Mouse (Mus musculus) bone marrow, adult 2 months (tissue): ENCODE measurements at regions not wholly inside any gene's neighbourhood (a gene's known extent, or its start where the extent isn't known, plus 50 kb on each side); places are given as distances from the start of the nearest gene placed in this dataset.

ENCODE experiments used
- H3K27ac ChIP-seq: fragments of 200-500 bp; 2 replicates; pipeline ENCODE4 v1.5.1; 2012; ENCODE audit warnings: low read depth, mild to moderate bottlenecking, control low read depth, inconsistent platforms, low read length; ENCODE audit not compliant: control insufficient read depth, poor library complexity, insufficient read depth
- H3K4me1 ChIP-seq: fragments of 200-500 bp; 2 replicates; pipeline ENCODE4 v1.6.1; 2011; ENCODE audit warnings: low read length; ENCODE audit not compliant: control insufficient read depth, insufficient read depth
- H3K4me3 ChIP-seq: fragments of 200-500 bp; replicated peaks from 2 replicates; pipeline ENCODE3; 2011; ENCODE audit warnings: mild to moderate bottlenecking, low read depth, low read length, control low read depth; ENCODE audit not compliant: control insufficient read depth
- CTCF ChIP-seq: fragments of 200-500 bp; IDR thresholded peaks from 2 replicates; pipeline ENCODE4 v1.5.1; 2011; ENCODE audit warnings: low read length, control low read depth; ENCODE audit not compliant: control insufficient read depth, insufficient read depth
- POLR2A ChIP-seq: fragments of 200-500 bp; IDR thresholded peaks from 2 replicates; pipeline ENCODE4 v1.6.1; 2011; ENCODE audit warnings: low read depth, mild to moderate bottlenecking, control low read depth, low read length, borderline replicate concordance; ENCODE audit not compliant: control insufficient read depth
- WGBS: fragments of 180-500 bp; shearing (Covaris S2); methylation state at CpG from one replicate; pipeline ENCODE4 v1.1.7; 2018; 5-methylcytosine and 5-hydroxymethylcytosine counted together

DNA sequence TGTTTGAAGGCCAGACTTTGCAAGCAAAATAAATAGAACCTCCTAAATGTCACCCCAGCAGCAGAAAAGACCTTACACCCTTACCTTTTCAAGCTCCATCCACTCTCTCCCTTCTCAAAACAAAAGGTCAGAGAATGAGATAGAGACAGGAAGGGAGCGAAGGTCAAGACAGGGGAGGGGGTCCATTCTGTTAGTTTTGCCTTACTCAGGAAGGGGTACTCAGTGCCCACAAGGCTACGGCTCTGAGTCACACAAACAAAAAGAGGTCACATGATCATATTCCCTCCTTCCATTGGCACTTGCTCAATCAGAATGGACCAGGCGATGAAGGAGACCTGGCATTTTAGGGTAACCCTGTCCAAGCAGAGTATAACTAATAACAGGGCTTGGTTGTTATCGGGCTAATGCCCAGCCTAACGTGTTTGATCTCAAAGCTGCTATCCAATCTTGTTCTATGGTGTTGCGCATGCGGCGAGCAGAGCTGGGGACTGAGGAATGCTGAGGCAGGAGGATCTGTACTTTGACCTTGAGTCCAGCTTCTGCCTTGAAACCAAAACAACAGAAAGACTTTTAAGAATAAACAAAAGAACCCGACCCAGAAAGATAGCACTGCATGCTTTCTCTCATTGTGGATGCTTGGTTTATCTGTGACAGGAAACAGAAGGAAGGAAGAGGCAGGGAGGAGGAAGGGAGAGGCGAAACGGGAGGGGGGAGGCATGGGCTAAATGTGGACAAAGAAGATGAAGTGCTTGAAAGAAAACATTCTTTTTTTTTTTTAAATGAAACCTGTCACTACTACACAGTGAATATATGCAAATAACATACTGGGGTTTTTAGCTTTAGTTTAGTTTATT is 184.5 kb downstream of the Ankrd50 start:
- WGBS: 56% methylated on average over 11 of the region's 11 CpGs
- TF ChIP-seq CTCF (no peak), POLR2A (no peak)
- Histone ChIP-seq H3K4me1 (no peaks in the 10 kb centered on the region; the same call in 1 of the 2 replicates), H3K27ac (no peak overlapping the region), H3K4me3 (no peak overlapping the region)

DNA sequence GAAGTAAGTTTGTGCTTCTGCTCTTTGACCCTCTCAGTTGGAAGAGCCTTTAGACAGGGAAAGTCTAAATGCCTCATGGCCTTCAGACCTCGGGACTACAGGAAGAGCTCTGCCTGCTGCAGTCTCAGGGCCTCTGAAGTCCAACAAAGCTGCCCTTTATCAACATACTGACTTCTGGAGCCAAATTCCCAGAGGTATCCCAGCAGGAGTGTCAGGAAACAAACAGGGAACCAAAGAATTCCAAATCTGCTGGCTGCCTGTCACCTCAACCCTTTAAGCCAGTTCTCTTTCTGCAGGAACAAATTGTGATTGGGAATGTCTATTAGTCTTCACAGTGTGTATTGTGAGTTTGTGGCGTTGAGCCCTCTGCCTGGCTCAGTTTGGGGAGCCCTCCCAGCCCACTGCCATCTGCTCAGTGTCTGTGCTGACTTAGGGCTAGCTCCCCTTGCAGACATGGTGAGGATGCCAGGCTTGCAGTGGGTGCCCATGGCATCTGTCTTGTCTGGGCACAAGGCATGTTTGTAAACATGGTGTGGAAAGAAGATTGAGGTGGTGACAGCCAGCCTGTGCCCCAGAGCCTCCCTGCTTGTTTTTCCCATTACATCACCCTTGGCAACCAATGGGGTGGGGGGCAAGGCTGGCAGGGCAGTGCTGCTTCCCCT is 185.3 kb downstream of the Ankrd50 start:
- TF ChIP-seq POLR2A (no peak), CTCF (no peak)
- Histone ChIP-seq H3K27ac (no peak overlapping the region), H3K4me1 (no peaks in the 10 kb centered on the region; the same call in 1 of the 2 replicates), H3K4me3 (no peak overlapping the region)
- WGBS: 60% methylated on average over 2 of the region's 2 CpGs

DNA sequence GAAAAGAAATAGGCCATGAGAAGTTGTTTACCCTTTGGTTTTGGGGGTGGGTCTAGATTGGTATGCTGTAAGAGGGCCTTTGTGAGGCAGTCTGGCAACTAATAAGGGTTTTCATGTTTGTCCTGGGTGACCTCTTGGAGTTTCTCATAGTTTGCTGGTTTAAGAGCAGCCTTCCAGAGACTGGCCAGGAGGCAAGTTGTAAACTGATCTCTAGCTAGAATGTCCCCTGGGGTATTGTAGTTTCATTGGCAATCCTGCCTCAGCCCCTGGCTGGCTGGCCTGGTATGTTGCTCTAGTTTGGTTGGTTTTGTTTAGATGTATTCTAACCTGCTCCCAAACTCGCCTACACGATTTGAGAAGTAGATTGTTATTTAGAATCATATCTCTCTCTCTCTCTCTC is 187.1 kb downstream of the Ankrd50 start:
- TF ChIP-seq CTCF: no peak
- TF ChIP-seq POLR2A: no peak
- 74% methylated on average over 2 of the region's 2 CpGs for WGBS
- H3K4me1 ChIP-seq: no peaks in the 10 kb centered on the region; the same call in 1 of the 2 replicates
- no peak overlapping the region for H3K27ac ChIP-seq
- H3K4me3 ChIP-seq: no peak overlapping the region

DNA sequence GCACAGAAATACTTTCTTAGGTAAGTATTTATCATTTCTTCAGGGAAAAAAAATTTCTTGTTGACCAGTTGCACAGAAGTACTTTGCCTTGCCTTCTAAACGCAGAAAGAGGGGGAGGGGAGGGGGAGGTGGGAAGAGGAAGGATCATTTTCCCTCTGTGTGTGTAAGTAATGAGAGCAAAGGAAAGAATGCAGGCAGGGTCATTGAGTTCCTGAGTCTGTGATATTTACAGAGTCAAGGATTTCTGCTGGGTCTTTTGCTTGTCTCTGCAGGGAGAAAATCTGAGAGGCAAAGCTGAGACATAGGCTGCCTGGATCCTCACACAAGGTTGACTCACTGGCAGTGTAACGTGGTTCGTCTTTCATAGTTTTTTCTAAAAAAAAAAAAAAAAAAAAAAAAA is 195.6 kb downstream of the Ankrd50 start:
- H3K4me3 ChIP-seq: no peak overlapping the region
- WGBS: 52% methylated on average over 3 of the region's 3 CpGs
- no peak overlapping the region for H3K27ac ChIP-seq
- H3K4me1 ChIP-seq: no peaks in the 10 kb centered on the region
- TF ChIP-seq POLR2A: no peak
- TF ChIP-seq CTCF: no peak

DNA sequence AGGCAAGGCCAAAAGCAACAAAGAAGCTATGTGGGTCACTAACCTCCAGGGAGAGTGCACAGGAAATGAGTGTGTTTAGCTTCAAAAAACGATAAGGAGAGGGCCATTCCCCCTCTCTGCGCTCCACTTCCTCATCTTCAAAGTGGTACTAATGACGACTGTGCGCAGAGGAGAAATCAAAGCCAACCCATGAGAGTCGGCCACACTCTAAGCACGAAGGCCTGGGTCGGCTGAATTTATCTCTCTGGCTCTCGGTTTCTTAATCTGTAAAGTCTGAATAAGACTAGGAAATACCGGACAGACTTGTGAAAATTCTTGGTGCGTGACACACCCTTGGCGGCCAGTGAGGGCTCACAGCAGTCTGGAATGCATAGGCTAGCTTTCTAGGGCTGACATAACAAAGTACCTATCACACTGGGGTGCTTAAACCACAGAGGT is 200.9 kb downstream of the Ankrd50 start:
- Histone ChIP-seq H3K27ac (no peak overlapping the region), H3K4me1 (no peaks in the 10 kb centered on the region; the same call in 1 of the 2 replicates), H3K4me3 (no peak overlapping the region)
- TF ChIP-seq CTCF (no peak), POLR2A (no peak)
- 6% methylated on average over 11 of the region's 11 CpGs for WGBS

DNA sequence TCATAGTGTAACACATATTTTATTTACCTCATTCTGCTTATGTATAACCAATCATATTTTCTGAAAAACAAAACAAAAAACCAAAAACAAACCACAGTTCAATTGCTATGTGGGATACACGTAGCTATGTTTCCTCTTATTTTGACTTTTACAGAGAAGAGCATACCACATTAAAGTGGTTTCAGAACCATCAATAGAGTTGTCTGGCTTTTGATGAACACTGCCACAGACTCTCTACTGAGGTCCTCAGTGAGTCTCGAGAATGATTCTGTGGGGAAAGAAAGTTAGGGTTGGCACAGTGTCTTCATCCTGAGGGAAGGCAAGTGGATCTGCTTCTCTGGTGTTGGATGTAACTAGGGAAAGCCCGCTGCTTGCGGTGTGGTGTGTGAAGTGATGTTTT is 201.8 kb downstream of the Ankrd50 start:
- H3K4me3 ChIP-seq: no peak overlapping the region
- no peak for TF ChIP-seq CTCF
- no peak for TF ChIP-seq POLR2A
- no peak overlapping the region for H3K27ac ChIP-seq
- 71% methylated on average over 4 of the region's 4 CpGs for WGBS
- H3K4me1 ChIP-seq: no peaks in the 10 kb centered on the region; the same call in 1 of the 2 replicates

DNA sequence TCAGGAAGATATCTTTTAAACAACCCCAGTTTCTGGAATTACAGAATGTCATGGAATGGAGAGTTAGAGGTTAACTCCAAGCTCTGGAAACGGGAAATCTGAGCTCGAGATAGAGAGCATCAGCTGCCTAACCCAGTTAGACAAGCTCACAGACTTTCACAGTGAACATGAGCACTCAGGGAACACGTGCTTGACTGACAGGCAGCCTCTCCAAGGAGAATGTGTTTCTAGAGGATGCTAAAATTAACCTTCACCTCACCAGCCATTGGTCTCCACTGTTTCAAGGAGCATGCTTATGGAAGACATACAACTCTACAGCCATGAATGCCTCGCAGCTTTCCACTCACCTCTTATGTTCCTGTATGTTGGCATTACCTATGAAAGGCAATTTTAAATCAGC is 203.0 kb downstream of the Ankrd50 start:
- Histone ChIP-seq H3K27ac (no peak overlapping the region), H3K4me3 (no peak overlapping the region), H3K4me1 (no peaks in the 10 kb centered on the region; the same call in 1 of the 2 replicates)
- 66% methylated on average over 4 of the region's 4 CpGs for WGBS
- TF ChIP-seq POLR2A (no peak), CTCF (no peak)

DNA sequence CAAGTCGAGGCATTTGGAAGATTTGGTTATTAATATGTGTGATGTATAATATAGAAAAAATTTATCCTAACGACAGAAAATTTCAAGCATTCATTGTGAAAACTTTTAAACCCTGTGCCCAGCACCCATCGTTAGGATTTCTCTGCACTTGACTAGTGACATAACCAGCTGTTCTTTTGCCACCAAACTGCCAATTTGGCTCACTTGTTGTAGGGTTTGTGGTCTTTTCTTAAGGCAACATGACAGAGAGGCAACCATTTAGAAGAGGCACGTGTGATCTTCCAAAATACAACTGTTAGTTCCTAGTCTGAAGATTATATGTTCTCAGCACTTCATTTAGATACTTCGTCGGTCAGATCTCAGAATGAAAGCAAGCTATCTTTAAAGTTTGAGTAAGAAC is 203.8 kb downstream of the Ankrd50 start:
- Histone ChIP-seq H3K27ac (no peak overlapping the region), H3K4me1 (no peaks in the 10 kb centered on the region; the same call in 1 of the 2 replicates), H3K4me3 (no peak overlapping the region)
- TF ChIP-seq CTCF: no peak
- TF ChIP-seq POLR2A: no peak
- 71% methylated on average over 6 of the region's 6 CpGs for WGBS

DNA sequence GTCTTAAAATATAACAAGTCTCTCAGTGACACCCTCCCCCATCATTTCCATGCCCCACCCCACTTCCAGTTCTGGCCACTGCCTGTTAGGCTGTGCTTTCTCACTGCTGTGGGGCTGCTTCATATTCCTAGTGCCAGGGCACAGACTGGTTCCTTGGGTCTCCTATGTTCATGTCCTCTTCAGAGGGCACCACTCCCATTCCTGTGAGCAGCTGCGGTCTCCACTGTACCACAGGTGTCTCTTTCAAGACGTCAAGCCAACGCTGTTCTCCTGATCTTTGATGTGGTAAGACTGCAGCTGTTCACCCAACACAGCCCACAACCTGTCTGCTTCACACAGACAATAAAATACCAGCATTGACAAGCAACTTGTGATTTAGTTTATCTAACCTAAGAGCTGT is 204.5 kb downstream of the Ankrd50 start:
- Histone ChIP-seq H3K4me1 (no peaks in the 10 kb centered on the region; the same call in 1 of the 2 replicates), H3K4me3 (no peak overlapping the region), H3K27ac (no peak overlapping the region)
- no peak for TF ChIP-seq POLR2A
- no peak for TF ChIP-seq CTCF
- WGBS: 62% methylated on average over 3 of the region's 3 CpGs
